Mouse (Mus musculus): ENCODE data around the gene Megf11.
"Not testable (repeated sequence)": the region's sequence is repeated elsewhere in the genome, so short reads cannot be mapped to it uniquely, and the experiment has no call there.

The Megf11 gene

DNA sequence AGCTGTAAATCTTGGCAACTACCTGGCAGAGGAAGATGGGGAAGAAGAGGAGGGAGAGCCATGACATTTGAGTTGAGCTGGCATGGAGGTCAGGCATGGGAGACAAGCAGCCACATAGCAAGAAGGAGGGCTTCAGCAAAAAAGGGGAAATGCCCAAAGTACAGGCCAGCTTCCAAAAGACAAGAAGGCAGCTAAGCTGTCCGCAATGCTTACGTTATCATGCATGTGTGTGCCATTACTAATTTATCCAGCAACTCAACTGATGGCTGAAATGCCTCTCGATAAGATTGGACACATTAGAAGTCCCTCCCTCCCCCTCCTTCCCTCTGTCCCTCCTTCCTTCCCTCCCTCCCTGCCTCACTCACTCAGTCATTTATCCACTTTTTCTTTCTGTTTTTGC is 260.0 kb downstream of the Megf11 start:
- DNase-seq (ENCODE audit: low read depth, low spot score): no peak

DNA sequence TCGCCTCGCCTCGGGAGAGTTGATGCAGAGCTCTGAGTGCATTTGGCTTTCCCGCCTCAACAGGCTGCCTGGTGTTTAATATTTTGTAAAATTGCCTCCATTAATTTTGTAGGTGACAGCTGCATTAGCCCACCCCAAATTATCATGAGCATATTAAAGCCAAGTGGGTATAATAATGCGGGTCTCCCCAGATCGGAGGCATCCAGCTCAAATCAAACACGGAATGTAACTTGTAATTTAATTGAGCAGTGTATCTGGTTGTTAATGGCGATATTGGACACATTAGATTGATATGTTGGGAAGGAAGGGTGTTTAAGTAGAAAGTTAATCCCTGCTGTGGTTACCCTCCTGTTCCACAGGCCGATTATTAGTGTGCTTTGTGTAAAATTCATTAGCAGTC is 264.0 kb downstream of the Megf11 start:
- DNase-seq (ENCODE audit: low read depth, low spot score): no peak

DNA sequence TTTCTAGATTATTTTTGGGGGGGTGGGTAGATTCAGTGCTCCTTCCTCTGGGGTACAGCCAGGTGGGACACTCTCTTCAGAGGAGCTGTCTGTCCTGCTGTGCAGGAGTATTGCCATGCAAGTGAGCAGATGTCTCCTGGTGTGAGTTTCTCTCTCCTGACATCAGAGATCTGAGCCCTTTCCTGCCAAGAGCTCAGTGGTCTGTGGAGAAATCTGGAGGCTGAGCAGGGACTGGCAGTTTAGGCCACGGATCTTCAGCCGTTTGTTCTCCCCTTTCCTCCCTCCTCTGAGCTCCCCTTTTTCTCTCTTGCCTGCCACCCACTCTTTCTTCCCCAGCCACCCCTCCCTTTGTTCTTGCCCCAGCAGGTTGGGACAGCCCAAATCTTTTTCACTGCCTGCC is 264.5 kb downstream of the Megf11 start:
- DNase-seq (ENCODE audit: low read depth, low spot score): no peak

DNA sequence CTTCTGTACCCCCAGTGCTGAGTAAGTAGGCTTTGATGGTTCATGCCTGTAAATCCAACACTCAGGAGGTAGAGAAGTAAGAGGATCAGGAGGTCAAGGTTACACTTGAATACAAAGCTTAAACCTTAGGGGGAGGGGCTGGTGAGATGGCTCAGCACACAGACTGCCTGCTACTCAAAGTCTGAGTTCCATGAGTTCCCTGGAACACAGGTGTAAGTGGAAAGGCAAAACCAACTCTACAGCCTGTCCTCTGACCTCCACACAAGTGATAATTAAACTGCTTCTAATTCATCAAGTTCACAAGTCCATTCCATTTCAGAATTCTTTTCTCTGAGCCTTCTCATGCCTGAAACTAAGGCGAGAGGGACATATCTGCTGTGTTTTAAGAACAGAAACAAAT is 265.8 kb downstream of the Megf11 start:
- no peak for DNase-seq (ENCODE audit: low read depth, low spot score)

DNA sequence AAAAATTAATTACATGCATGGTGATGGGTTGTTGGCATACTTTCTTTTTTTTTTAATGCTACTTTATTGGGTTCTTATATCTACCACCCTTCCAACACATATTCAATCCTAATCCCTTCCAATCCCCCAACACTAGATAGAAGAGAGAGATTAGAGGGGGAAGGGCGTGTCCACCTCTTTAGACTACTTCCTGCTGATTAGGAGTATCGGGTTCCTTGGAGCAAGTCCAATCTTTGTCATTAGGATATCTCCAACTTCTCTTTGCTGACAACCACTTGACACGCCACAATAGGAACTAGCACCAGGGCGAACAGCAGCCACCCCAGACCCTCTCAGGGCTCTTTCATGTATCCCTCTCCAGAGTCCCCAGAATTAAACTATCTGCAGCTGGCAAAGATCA is 266.3 kb downstream of the Megf11 start:
- no peak for DNase-seq (ENCODE audit: low read depth, low spot score)

DNA sequence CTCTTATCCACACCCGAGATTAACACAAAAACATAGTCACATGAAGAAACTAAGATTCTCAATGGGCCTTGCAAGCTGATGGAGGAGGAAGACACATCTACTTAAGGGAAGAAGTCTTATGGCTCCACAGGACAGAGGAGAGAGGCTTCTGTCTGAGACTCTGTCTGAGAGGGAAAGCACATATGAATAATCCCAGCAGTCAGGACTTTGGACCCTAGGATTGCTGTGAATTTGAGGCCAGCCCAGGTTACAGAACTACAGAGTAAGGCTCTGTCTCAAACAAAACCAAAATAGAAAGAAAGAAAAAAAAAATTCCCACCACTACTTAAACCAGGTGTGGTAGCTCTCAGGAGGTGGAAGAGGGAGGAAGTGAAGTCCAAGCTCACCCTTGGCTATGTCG is 266.7 kb downstream of the Megf11 start:
- no peak for DNase-seq (ENCODE audit: low read depth, low spot score)

DNA sequence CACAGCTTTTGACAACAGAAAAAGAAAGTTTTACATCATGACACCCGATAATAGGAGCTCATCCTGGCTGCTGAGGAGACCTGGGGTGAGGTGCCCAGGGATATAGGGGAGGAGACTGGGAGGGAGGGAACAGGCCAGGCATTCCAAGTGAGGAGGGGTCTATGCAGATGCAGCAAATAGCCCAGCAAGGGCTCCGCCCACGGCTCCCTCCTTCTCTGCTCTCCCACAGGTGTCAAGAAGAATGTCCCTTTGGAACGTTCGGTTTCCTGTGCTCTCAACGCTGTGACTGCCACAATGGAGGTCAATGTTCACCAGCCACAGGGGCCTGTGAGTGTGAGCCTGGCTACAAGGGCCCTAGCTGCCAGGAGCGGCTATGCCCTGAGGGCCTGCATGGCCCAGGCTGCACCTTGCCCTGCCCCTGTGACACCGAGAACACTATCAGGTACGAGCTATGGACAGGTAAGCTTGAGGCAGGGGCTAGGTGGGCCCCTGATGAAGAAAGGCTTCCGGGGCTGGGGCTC is 267.5 kb downstream of the Megf11 start:
- no peak for DNase-seq (ENCODE audit: low read depth, low spot score)

DNA sequence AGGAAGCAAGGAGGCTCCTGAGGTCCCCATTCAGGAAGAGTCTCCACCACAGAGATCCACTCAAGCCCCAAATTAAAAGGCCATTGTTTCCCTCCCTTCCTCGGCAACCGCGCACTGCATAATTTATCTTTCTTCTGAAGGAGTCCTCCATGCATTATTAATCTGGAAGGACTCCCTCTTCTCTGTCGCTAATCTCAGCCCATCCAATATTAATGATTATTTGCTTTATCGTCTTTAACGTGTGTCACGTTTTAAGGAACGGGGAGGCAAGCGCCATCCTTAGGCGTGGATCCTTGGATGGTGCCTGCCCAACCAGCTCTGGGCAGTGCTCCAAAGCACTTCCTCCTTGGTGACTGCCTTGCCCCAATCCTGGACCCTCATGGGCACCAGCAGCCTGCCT is 269.3 kb downstream of the Megf11 start:
- DNase-seq (ENCODE audit: low read depth, low spot score): no peak

DNA sequence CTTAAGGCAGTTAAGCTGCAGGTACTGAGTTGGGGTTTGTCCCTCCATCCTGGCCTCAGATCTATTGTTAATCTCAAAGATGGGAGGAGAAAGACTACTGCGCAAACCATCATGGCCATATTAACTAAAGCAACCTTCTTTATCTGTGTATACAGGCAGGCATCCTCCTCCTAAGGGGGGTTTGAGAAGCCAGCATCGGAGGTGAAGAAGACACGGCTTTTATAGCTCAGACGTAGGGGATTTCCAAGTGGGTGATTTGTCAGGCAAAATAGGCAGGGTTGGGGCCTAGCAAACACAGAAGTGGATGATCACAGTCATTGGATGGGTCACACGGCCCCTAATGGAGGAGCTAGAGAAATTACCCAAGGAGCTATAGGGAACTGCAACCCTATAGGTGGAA is 271.2 kb downstream of the Megf11 start:
- no peak for DNase-seq (ENCODE audit: low read depth, low spot score)

DNA sequence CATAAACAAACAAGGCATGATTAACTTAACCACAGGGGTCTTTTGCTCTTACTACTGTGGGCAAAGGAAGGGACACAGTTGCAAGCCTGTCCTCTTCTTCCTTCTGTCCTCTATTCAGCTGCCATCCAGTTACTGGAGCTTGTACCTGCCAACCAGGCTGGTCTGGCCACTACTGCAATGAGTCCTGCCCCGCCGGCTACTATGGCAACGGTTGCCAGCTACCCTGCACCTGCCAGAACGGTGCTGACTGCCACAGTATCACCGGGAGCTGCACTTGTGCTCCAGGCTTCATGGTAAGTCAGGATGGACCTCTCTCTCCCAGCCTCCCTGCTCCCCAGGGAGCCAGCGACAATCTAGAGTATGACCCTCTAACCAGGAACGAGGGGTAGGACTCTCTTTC is 274.8 kb downstream of the Megf11 start:
- DNase-seq (ENCODE audit: low read depth, low spot score): no peak

DNA sequence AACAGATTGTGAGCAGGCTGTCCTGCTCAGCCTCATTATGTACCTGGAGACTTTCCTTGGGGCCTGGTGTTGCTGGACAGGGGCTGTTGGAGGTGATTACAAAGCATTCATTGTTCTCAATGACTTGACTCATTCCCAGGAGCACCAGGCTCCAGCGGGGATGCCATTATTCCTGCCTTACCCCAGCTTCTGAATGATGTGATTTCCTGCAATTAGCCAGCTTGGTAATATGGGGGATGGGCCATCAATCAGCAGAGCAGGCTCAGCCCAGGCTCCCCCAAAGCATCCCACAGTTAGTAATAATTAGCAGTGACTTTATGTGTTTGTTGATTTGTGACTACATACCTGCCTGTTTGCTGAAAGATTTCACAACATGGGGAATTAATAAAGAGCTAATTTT is 279.2 kb downstream of the Megf11 start:
- no peak for DNase-seq (ENCODE audit: low read depth, low spot score)

DNA sequence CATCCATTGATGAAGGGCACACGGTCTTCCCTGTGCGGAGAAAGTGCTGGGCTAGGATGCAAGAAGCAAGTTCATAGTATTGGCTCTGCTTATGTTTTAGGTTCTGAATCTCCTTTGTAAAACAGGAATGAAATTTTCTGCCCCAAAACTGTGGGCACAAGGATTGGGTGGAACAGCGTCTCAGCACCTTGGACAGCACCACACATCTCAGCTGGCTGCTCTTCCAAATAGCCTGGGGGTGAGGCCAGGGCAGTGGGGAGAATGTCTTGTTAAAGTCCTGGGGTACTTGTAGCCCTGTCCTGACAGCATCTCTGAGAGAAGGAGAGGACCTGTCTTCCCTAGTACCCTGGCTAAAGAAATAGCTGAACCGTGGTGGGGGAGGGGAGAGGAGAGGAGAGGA is 281.1 kb downstream of the Megf11 start:
- DNase-seq (ENCODE audit: low read depth, low spot score): no peak

DNA sequence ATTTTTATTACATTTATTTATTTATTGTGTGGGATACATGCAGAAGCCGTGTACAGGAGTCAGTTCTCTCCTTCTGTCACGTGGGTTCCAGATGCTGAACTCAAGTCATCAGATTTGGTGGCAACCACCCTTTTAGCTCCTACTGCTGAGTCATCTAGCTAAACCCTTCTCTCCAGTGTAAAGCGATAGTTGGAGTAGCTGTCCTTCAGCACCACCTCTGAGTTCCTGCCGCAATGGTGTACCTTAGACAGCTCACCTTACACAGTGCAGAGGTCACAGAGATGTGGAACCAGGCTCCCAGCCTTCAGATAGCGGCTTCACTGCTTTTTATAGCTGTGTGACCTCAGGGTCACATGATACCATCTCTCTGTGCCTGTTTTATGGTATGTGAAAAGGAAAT is 282.1 kb downstream of the Megf11 start:
- DNase-seq (ENCODE audit: low read depth, low spot score): peak; percentile 8

DNA sequence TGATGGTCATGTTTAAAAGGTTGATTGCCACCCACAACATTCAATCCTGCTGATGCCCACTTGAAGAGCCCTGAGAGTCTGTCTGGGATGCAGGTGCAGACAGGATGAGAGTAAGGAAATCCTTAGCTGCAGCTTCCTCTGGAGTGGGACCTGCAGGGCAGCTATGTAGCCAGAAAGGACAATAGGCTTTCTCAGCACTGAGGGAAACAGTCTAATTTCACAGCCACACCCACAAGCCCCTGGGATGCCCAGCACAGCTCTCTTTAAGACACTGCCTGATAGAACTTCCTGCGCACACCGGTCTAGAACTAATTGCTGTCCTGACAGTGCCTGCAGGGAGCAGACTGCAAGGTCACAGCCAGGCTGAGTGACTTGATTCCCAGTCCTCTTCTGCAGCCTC is 282.6 kb downstream of the Megf11 start:
- DNase-seq (ENCODE audit: low read depth, low spot score): no peak

DNA sequence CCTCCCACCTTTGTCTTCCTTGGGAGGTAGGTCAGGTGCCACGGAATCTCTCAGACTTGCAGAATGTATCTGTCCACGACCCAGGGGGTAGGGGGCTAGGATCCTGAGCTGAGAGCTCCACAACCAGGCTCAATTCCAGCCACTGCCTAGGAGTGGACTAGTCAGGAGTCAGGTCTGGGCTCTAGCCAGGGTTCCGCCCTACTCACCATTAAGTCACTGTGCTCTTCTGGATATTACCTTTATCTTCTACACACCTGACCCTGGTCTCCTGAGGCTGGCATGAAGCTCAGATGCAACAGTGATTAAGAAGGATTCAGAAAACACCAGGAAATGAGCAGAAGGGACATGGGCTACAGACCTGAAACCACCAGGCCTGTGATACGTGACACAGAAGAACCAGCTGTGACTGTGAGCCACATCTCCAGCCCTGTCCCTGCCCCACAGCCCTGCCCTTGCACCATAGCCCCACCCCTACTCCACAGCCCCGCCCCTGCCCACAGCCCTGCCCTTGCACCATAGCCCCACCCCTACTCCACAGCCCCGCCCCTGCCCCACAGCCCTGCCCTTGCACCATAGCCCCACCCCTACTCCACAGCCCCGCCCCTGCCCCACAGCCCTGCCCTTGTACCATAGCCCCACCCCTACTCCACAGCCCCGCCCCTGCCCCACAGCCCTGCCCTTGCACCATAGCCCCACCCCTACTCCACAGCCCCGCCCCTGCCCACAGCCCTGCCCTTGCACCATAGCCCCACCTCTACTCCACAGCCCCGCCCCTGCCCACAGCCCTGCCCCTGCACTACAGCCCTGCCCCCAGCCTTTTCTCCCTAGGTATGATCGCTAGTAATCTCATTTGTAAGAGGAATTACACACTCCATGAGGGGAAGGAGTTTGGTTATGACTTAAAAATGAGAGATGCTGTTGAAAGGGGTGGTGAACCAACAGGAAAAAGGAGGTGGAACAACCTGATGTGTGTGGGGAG is 286.2 kb downstream of the Megf11 start:
- not testable (repeated sequence) for DNase-seq (ENCODE audit: low read depth, low spot score)

DNA sequence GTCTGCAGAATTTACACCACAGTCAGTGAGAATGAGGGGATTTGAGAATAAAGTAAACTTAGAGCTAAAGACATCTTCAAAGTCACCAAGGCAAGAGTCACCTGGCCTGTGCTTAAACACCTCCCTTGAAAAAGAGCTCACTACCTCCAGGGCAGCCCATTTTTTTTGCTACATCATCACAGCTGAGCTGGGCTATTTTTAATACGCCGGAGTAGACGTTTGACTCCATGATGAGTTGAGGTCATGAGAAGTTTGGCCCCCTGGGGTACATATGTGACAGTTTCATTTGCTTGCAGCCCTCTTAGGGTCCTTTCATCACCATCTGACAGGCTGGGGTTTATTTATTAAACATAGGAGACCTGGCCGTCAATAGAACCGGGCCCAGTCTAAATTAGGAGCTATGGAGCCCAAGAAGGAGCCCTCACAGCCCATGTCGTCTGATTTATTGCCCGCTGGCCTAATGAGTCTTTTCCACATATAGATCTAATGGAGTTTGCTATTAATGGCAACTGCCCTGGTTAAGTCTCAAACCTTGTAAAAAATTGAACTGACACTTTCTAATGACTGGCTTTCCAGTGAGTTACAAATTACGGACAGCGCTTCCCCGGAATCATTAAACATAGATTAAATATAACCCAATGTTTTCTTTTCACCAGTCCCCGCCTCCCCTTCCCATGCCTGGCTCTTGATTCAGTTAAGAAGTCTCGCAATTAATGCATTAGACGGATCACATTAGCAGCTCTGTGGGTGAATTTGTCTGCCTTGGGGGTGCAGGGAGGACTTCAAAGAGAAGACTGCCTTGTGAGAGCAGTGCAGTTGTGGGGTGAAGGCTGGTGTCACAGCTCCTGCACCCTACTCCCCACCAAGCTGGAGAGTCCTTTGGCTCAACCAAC is 301.9 kb downstream of the Megf11 start:
- no peak for DNase-seq (ENCODE audit: low read depth, low spot score)

DNA sequence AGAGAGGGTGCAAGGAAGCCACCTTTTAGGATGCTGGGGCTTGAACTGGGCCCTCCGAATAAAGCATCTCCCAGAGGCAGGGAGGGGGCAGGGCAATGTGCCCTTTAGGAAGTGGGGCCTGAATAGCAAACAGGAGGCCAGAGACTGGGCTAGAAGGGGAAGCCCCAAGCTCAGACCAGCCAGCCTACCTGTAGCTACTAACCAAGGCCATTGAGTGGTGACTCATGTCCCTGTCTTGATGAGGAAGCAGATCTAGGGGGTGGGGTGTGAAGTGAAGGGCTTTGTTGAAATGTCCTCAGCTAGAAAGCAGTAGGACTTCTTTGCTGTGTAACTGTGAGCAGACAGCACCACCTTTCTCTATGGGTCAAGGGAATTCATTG is 302.6 kb downstream of the Megf11 start:
- no peak for DNase-seq (ENCODE audit: low read depth, low spot score)

DNA sequence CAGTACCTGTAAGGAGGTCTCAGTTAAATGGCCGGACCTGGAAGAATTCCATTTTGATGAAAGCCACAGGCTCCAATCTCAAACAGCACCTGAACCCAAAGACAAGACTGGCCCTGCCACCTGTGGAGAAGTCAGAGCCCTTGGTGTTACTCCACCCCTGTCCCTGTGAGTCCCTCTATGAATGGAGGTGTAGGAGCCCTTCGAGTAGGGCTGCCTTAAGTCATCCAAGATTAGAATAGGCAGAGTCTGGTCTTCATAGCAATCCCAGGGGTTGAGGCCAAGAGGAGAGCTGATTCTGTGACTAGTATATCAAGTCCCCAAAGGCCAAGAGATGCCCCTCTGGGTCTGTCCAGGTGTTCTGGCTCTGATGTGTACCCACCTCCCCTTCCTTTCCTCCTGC is 305.3 kb downstream of the Megf11 start:
- DNase-seq (ENCODE audit: low read depth, low spot score): no peak

DNA sequence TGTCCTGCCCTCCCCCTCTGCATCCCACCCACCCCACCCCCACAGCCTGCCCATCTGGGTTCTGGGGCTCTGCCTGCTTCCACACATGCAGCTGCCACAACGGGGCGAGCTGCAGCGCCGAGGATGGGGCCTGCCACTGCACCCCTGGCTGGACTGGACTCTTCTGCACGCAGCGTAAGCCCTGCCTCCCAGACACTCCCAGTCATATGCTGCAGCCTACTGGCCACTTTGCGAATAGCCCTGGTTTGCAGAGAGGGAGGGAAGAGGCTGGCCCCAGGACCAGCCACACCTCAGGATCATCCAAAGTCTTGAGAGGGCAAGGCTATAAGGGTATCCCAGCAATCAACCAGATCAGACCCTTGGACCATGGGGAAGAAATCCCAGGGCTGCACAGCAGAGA is 305.8 kb downstream of the Megf11 start:
- no peak for DNase-seq (ENCODE audit: low read depth, low spot score)

DNA sequence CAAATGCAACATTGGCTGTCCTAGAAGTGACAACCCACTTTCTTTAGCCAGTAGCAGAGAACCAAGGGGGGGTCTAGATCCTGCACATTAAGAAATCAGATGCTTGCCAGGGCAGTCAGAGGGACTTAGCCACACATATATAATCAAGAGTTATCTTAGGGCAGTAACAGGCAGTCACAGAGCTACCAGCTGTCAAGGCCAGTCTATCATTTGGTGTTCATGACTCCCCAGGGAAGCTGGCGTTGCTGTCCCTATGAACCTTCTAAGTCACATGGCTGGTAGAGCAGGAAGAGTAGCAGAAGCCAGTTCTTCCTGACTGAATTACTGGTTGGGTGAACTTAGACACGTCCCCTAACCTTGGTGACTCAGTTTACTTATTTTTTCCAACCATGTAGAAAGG is 307.7 kb downstream of the Megf11 start:
- DNase-seq (ENCODE audit: low read depth, low spot score): no peak

DNA sequence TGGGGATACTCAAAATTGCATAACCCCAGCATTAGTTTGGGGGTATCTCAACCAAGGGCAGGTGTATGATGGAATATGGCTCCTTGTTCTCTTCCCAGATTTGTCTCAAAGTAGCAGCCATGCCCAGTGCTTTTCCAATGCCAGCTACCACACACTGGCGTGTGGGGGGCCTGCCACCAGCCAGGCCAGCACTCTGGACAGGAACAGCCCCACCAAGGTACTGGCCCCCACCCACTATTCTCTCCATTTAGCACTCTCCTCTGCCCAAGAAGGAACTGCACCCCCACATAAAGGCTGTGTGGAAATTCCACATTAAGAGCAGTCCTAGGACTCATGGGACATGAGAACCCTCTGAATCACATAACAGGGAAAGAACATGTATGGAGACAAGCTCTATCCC is 309.8 kb downstream of the Megf11 start:
- no peak for DNase-seq (ENCODE audit: low read depth, low spot score)

DNA sequence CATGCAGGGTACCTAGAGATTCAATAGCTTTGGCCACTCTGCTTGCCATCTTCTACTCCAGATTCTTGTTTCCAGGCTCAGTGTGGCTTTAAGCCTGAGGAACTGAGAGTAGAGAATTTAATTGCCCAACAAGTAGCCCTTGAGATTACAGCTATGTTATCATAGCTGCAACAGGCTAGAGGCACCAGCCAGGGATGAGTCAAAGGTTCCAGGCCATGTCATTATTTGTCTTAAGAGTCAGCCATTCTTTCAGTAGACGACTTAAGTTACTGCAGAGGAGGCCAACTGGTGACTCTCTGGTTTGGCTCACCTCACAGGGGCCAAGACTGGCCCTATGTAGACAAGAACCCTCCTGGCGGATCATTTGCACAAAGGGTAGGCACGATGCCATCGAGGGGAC is 311.0 kb downstream of the Megf11 start:
- peak; percentile 69 for DNase-seq (ENCODE audit: low read depth, low spot score)

All from skeletal muscle tissue, adult 2 months (tissue).